Mouse (Mus musculus): ENCODE data around the gene Bmf. TPM values are rescaled to one million over a fixed set of nuclear protein-coding genes. Genes with fewer than 3 reads are reported as not detected.

Bmf gene
- polyA plus RNA-seq, 1 experiment, result 6.3 TPM

DNA sequence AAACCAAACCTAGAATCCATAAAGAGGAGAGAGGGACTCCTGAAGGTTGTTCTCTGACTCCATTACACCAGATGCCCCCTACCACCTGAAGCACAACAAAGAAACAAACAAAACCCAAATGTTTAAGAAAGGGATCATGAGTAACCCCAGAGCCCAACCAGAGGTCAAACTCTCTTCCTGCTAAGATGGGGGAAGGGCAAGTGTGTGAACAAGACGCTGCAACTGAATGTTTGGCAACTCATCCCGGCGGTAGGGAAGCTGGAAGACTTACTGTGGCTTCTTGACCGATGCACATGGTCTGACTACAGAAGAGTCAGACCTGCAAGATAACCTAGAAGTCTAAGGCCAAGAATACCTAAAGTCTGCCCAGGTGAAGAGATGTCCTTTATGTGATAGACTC is 12.3 kb downstream of the Bmf start:
- Histone ChIP-seq H3K36me3 (replicated peaks; ENCODE audit: low read length) (peaks cover 6% of the 10 kb centered on the region), H3K9me3 (peaks cover 3% of the 10 kb centered on the region; the same call in 1 of the 2 replicates), H3K27me3 (replicated peaks) (peaks cover 18% of the 10 kb centered on the region), H3K4me3 (replicated peaks) (no peak overlapping the region), H3K4me1 (peaks cover 44% of the 10 kb centered on the region)
- TF ChIP-seq FLI1 (IDR thresholded peaks at IDR 0.05; ENCODE audit: low read length) (no peak), GATA1 (IDR thresholded peaks at IDR 0.05; ENCODE audit: borderline replicate concordance, low read length) (no peak)

DNA sequence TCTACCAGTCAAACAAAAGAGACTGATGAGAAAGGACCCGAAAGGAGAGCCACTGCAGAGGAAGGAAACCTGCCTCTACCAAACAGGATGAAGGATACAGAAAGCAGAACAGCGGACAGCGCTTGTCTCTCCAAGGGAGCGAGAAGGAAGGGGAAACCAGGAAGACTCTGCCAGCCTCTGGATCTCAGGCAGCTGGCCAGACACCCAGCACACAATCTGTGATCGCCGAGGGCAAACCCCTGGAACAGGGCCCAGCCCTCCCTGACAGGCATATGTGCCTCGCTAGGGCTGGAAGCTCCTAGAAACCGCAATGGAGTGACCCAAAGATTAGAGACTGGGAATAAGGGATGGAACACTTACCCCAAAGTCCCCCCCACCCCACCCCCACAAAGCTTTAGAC is 12.9 kb downstream of the Bmf start:
- Histone ChIP-seq H3K9me3 (peaks cover 3% of the 10 kb centered on the region; the same call in 1 of the 2 replicates), H3K27me3 (replicated peaks) (peaks cover 25% of the 10 kb centered on the region), H3K4me3 (replicated peaks) (no peak overlapping the region), H3K4me1 (peaks cover 39% of the 10 kb centered on the region), H3K36me3 (replicated peaks; ENCODE audit: low read length) (peaks cover 10% of the 10 kb centered on the region)
- no peak for TF ChIP-seq GATA1 (IDR thresholded peaks at IDR 0.05; ENCODE audit: borderline replicate concordance, low read length)
- TF ChIP-seq FLI1 (IDR thresholded peaks at IDR 0.05; ENCODE audit: low read length), result no peak

DNA sequence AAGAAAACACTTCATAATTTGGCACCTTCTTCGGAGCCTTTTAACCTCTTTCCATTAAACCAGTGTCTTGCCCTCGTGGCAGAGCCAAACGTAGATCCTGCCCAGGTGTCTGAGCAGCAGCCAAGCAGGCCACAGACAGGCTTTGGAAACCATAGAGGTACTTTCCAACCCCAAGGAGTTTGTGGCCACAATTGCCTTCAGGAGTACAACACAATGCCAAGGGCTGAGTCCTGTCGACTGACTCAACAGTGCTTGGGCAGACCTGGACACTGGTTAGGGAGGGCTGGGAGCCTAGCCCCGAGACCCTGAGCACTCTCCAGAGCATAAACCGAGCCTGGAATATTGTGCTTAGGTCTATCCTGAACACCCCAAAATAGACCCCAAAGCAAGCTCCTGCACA is 13.4 kb downstream of the Bmf start:
- H3K36me3 ChIP-seq (replicated peaks; ENCODE audit: low read length), result peaks cover 14% of the 10 kb centered on the region
- H3K27me3 ChIP-seq (replicated peaks), result peaks cover 29% of the 10 kb centered on the region
- TF ChIP-seq FLI1 (IDR thresholded peaks at IDR 0.05; ENCODE audit: low read length), result no peak
- no peak for TF ChIP-seq GATA1 (IDR thresholded peaks at IDR 0.05; ENCODE audit: borderline replicate concordance, low read length)
- H3K9me3 ChIP-seq, result peaks cover 3% of the 10 kb centered on the region; the same call in 1 of the 2 replicates
- H3K4me1 ChIP-seq, result peaks cover 36% of the 10 kb centered on the region
- no peak overlapping the region for H3K4me3 ChIP-seq (replicated peaks)

DNA sequence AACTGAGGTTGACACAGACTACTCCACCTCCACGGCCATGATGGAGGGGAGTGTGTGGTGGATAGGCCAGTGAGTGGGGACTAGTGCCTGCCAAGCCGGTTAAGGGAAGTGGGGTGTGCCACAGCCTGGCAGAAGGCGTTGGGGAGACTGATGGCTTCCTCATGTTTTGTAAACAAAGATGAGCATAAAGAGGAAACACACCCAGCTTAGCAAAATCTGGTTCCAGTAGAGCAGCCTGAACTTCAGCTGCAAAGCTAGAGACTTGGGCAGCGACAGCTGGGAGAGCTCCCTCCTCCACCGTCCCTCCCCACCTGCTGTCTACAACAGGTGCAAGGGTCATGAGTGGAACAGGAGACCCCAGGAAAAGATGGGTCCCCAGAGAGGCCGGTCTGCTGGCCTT is 15.5 kb downstream of the Bmf start:
- no peak overlapping the region for H3K4me3 ChIP-seq (replicated peaks)
- peaks cover 3% of the 10 kb centered on the region; the same call in 1 of the 2 replicates for H3K9me3 ChIP-seq
- peaks cover 49% of the 10 kb centered on the region for H3K27me3 ChIP-seq (replicated peaks)
- peaks cover 33% of the 10 kb centered on the region for H3K4me1 ChIP-seq
- H3K36me3 ChIP-seq (replicated peaks; ENCODE audit: low read length), result peaks cover 14% of the 10 kb centered on the region
- TF ChIP-seq GATA1 (IDR thresholded peaks at IDR 0.05; ENCODE audit: borderline replicate concordance, low read length) (no peak), FLI1 (IDR thresholded peaks at IDR 0.05; ENCODE audit: low read length) (no peak)

DNA sequence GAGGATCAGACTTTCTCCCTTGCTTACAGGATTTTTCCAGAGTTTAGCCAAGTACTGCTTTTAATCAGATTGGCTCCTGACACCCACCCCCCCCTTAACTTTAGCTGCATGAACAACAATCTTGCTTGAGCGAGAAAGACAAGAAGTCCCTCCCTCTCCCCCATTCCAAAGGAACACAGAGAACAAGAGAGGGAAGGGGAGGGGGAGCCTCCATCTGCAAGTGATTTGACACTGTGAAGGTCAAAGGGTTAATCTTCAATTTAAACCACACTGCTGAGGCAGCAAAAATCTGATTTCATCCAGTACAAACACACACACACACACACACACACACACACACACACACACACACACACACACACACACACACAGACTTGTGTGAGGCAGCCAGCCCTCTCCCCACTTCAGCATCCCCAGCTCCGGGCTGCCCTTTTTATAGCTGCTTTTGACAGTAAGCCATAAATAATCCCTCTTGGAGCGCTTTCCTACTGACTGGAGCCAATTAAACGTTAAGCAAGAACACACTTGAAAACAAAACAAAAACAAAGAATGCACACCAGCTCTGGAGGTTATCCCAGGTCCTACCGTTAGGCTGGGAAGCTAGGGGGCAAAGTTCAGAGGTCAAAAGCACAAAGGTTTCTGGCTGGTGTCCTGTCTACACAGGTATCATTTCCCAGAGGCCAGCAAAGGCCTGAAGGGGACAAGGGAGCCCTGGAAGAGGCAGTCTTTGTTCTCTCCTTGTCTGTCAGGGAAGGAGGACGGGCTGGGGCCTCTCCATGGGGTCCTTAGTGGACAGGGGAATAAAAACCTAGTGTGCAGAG is 16.4 kb downstream of the Bmf start:
- TF ChIP-seq GATA1 (IDR thresholded peaks at IDR 0.05; ENCODE audit: borderline replicate concordance, low read length), result no peak
- TF ChIP-seq FLI1 (IDR thresholded peaks at IDR 0.05; ENCODE audit: low read length), result no peak
- no peak overlapping the region for H3K4me3 ChIP-seq (replicated peaks)
- H3K36me3 ChIP-seq (replicated peaks; ENCODE audit: low read length), result peaks cover 14% of the 10 kb centered on the region
- peaks cover 3% of the 10 kb centered on the region; the same call in 1 of the 2 replicates for H3K9me3 ChIP-seq
- peaks cover 53% of the 10 kb centered on the region for H3K27me3 ChIP-seq (replicated peaks)
- peaks cover 35% of the 10 kb centered on the region for H3K4me1 ChIP-seq

DNA sequence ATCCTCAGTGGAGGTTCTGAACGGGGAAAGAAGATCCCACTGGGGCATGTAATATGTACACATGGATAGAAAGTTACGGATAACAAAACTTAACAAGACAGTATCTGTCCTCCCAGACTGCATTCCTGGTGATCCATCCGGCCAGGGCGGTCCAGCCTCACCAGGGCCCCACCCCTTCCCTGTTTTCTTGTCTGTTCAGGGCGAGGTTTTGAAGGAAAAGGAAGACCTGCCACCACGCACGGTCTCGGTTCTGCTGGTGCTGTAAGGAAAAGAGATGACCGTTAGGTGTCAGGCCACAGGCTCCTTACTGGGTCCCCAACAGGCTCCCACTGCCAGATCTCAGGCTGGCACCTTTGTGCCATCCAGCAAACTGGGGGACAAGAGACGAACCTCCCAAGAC is 17.1 kb downstream of the Bmf start:
- Histone ChIP-seq H3K27me3 (replicated peaks) (peaks cover 54% of the 10 kb centered on the region), H3K4me3 (replicated peaks) (no peak overlapping the region), H3K36me3 (replicated peaks; ENCODE audit: low read length) (peaks cover 14% of the 10 kb centered on the region), H3K4me1 (peaks cover 35% of the 10 kb centered on the region), H3K9me3 (peaks cover 3% of the 10 kb centered on the region; the same call in 1 of the 2 replicates)
- TF ChIP-seq GATA1 (IDR thresholded peaks at IDR 0.05; ENCODE audit: borderline replicate concordance, low read length), result no peak
- no peak for TF ChIP-seq FLI1 (IDR thresholded peaks at IDR 0.05; ENCODE audit: low read length)

DNA sequence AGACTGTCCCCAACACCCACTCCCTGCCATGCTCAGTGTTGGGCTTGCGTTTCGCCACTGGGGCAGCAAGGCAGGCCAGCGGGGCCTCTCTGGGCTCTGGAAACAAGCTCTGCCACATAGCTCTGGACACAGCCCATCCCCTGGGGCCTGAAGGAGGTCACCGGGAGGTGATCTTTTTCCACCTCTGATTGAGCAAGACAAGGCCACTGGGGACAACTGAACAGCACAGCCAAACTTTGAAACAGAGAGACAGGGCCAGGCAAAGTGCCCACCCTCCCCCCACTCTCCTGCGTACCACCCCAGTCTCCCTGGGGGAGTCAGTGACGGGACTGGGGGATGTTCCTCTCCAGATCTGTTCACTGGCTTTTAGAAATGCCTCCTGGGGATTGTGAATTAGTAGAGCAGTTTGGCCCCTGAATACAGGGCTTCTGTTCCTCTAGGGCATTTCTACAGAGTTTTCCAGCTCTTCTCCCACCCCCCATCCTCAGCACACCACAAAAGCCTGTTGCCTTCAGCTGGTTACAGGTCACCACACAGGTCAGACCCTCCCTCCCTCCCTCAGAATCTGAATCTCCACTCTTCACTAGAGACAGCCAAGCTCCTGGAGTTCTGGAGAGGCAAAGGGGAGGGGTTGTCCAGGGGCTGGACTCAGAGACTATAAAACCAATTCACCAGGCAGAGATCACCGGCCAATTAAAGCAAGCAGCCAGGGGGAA is 19.9 kb downstream of the Bmf start:
- Histone ChIP-seq H3K27me3 (replicated peaks) (peaks cover 52% of the 10 kb centered on the region), H3K4me1 (peaks cover 27% of the 10 kb centered on the region), H3K36me3 (replicated peaks; ENCODE audit: low read length) (peaks cover 14% of the 10 kb centered on the region), H3K9me3 (peaks cover 3% of the 10 kb centered on the region; the same call in 1 of the 2 replicates), H3K4me3 (replicated peaks) (no peak overlapping the region)
- no peak for TF ChIP-seq FLI1 (IDR thresholded peaks at IDR 0.05; ENCODE audit: low read length)
- TF ChIP-seq GATA1 (IDR thresholded peaks at IDR 0.05; ENCODE audit: borderline replicate concordance, low read length), result no peak

DNA sequence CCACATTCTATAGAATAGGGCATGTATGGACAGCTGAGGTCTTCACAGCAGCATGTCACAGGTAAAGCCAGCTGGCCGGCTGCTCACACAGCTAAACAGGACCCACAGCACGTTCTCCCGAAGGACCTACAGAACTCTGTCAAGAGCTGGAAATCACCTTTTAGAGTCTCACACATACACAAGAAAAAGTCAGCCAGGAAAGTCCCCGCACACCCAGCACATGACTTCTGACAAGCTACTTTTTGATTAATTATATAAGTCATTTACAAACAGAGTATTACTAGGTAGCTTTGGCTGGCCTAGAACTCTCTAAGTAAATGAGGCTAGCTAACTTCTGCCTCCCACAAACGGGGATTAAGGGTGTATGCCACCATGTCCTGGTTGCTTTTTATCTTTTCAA is 22.9 kb downstream of the Bmf start:
- TF ChIP-seq FLI1 (IDR thresholded peaks at IDR 0.05; ENCODE audit: low read length), result no peak
- no peak for TF ChIP-seq GATA1 (IDR thresholded peaks at IDR 0.05; ENCODE audit: borderline replicate concordance, low read length)
- H3K9me3 ChIP-seq, result no peaks in the 10 kb centered on the region
- H3K4me1 ChIP-seq, result peaks cover 38% of the 10 kb centered on the region
- H3K4me3 ChIP-seq (replicated peaks), result no peak overlapping the region
- H3K36me3 ChIP-seq (replicated peaks; ENCODE audit: low read length), result peaks cover 3% of the 10 kb centered on the region
- peaks cover 32% of the 10 kb centered on the region for H3K27me3 ChIP-seq (replicated peaks)

DNA sequence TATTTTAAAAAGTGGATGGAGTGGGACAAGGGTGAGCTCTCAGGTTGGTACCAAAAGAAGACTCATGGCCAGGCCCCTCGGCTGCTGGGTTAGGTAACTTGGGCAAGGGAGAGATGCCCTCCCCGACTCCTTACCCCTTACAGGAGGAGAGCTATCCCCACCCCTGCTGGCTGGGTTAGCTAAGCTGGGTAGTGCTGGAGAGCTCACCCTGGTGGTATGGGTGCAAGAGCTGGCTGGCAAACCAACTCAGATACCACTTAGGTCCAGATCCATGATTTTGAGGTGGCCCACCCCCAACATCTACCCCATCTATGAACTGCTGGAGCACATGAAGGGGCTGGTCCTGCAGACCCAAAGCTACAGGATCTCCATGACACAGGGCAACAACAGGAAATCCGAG is 24.7 kb downstream of the Bmf start:
- H3K27me3 ChIP-seq (replicated peaks), result peaks cover 17% of the 10 kb centered on the region
- H3K36me3 ChIP-seq (replicated peaks; ENCODE audit: low read length), result no peaks in the 10 kb centered on the region
- no peak for TF ChIP-seq GATA1 (IDR thresholded peaks at IDR 0.05; ENCODE audit: borderline replicate concordance, low read length)
- TF ChIP-seq FLI1 (IDR thresholded peaks at IDR 0.05; ENCODE audit: low read length), result no peak
- peaks cover 51% of the 10 kb centered on the region for H3K4me1 ChIP-seq
- no peaks in the 10 kb centered on the region for H3K9me3 ChIP-seq
- no peak overlapping the region for H3K4me3 ChIP-seq (replicated peaks)
